Mouse (Mus musculus) MEL (cell line): ENCODE measurements around the gene Usp15. TPM values are rescaled to one million over a fixed set of nuclear protein-coding genes. Genes with fewer than 3 reads are reported as not detected.
A peak's percentile ranks its signal among the peaks of the same experiment; 100 is the strongest.

Experiments
- DNase-seq: peaks from one replicate; pipeline ENCODE4 v3.0.0; 2011; ENCODE audit warnings: low read depth, low spot score
- H3K27ac ChIP-seq: 2 replicates; pipeline ENCODE4 v1.5.1; 2012; ENCODE audit warnings: low read depth, mild to moderate bottlenecking, control low read depth, low read length, moderate library complexity; ENCODE audit not compliant: control insufficient read depth
- H3K27me3 ChIP-seq, 2 experiments: fragments of 150-350 bp in 1 of 2; sonication (generic) in 1 of 2; 2 replicates each; pipeline ENCODE4 v1.6.1; 2012; ENCODE audit warnings: low read length in 2 of 2, mild to moderate bottlenecking in 2 of 2, improper control_type of control experiment in 1 of 2, moderate library complexity in 1 of 2; ENCODE audit not compliant: insufficient read depth in 2 of 2, control insufficient read depth in 1 of 2
- H3K36me3 ChIP-seq, 2 experiments: 2 replicates each; pipeline ENCODE4 v1.6.1; 2012 to 2014; ENCODE audit warnings: low read length in 2 of 2, improper control_type of control experiment in 1 of 2, inconsistent platforms in 1 of 2, mild to moderate bottlenecking in 1 of 2; ENCODE audit not compliant: insufficient read depth in 2 of 2, control insufficient read depth in 1 of 2
- H3K4me1 ChIP-seq, 2 experiments: fragments of 150-350 bp in 1 of 2; sonication (generic) in 1 of 2; 2 replicates each; pipeline ENCODE4 v1.6.1; 2012; ENCODE audit warnings: low read length in 2 of 2, improper control_type of control experiment in 1 of 2, mild to moderate bottlenecking in 1 of 2; ENCODE audit not compliant: insufficient read depth in 2 of 2, control insufficient read depth in 1 of 2
- H3K4me3 ChIP-seq, 2 experiments: fragments of 150-350 bp in 1 of 2; sonication (generic) in 1 of 2; 2 replicates each; pipeline ENCODE4 v1.5.1; 2012; ENCODE audit warnings: low read depth in 2 of 2, low read length in 2 of 2, mild to moderate bottlenecking in 2 of 2, moderate library complexity in 2 of 2, control low read depth in 1 of 2, improper control_type of control experiment in 1 of 2; ENCODE audit not compliant: control insufficient read depth in 1 of 2, insufficient read depth in 1 of 2
- H3K79me2 ChIP-seq: 2 replicates; pipeline ENCODE4 v1.6.1; 2012; ENCODE audit warnings: mild to moderate bottlenecking, low read length, moderate library complexity; ENCODE audit not compliant: control insufficient read depth, poor library complexity, insufficient read depth
- H3K9ac ChIP-seq: 2 replicates; pipeline ENCODE4 v1.6.1; 2012; ENCODE audit warnings: low read depth, mild to moderate bottlenecking, control low read depth, low read length, moderate library complexity; ENCODE audit not compliant: control insufficient read depth, poor library complexity, severe bottlenecking
- H3K9me3 ChIP-seq: fragments of 150-350 bp; sonication (generic); replicated peaks from 2 replicates; pipeline ENCODE4 v1.6.1; 2012; ENCODE audit warnings: mild to moderate bottlenecking, low read length, improper control_type of control experiment, moderate library complexity; ENCODE audit not compliant: insufficient read depth
- CTCF ChIP-seq, 3 experiments: IDR thresholded peaks in 2 of 3; conservative IDR thresholded peaks in 1 of 3; 2 replicates each; pipeline ENCODE4 v1.5.1; 2011 to 2012; ENCODE audit warnings: low read length in 3 of 3, low read depth in 2 of 3, mild to moderate bottlenecking in 2 of 3, improper control_type of control experiment in 1 of 3, inconsistent platforms in 1 of 3, mixed read lengths in 1 of 3, moderate library complexity in 1 of 3; ENCODE audit not compliant: control insufficient read depth in 1 of 3, insufficient read depth in 1 of 3, poor library complexity in 1 of 3, severe bottlenecking in 1 of 3
- EP300 ChIP-seq, 2 experiments: IDR thresholded peaks; 2 replicates each; pipeline ENCODE4 v1.6.1; 2011; ENCODE audit warnings: improper control_type of control experiment in 2 of 2, low read length in 2 of 2, low read depth in 1 of 2, mild to moderate bottlenecking in 1 of 2
- GATA1 ChIP-seq: IDR thresholded peaks from 2 replicates; pipeline ENCODE4 v1.6.1; 2011; ENCODE audit warnings: low read depth, low read length, improper control_type of control experiment
- MXI1 ChIP-seq: IDR thresholded peaks from 2 replicates; pipeline ENCODE4 v1.6.1; 2011; ENCODE audit warnings: mild to moderate bottlenecking, low read depth, low read length, improper control_type of control experiment
- MYB ChIP-seq: IDR thresholded peaks from 2 replicates; pipeline ENCODE4 v1.6.1; 2011; ENCODE audit warnings: mild to moderate bottlenecking, low read depth, low read length, improper control_type of control experiment
- MYC ChIP-seq: IDR thresholded peaks from 2 replicates; pipeline ENCODE4 v1.6.1; 2011; ENCODE audit warnings: low read depth, mild to moderate bottlenecking, low read length, improper control_type of control experiment, moderate library complexity
- NELFE ChIP-seq: IDR thresholded peaks from 2 replicates; pipeline ENCODE4 v1.6.1; 2011; ENCODE audit warnings: low read depth, low read length, improper control_type of control experiment
- POLR2AphosphoS5 ChIP-seq: IDR thresholded peaks from 2 replicates; pipeline ENCODE4 v1.6.1; 2012; ENCODE audit warnings: low read depth, borderline replicate concordance, mild to moderate bottlenecking, inconsistent platforms, low read length, moderate library complexity, mixed read lengths
- SIN3A ChIP-seq: IDR thresholded peaks from 2 replicates; pipeline ENCODE4 v1.6.1; 2012; ENCODE audit warnings: low read length, improper control_type of control experiment, inconsistent platforms
- TAL1 ChIP-seq: IDR thresholded peaks from 2 replicates; pipeline ENCODE4 v1.6.1; 2012; ENCODE audit warnings: mild to moderate bottlenecking, inconsistent platforms, low read length, moderate library complexity, mixed read lengths
- TBP ChIP-seq: IDR thresholded peaks from 2 replicates; pipeline ENCODE4 v1.8.0; 2011; ENCODE audit warnings: low read depth, low read length, improper control_type of control experiment
- TCF12 ChIP-seq: IDR thresholded peaks from 2 replicates; pipeline ENCODE4 v1.6.1; 2014; ENCODE audit warnings: low read depth, mild to moderate bottlenecking, inconsistent platforms, low read length, improper control_type of control experiment, moderate library complexity
- USF1 ChIP-seq: IDR thresholded peaks from 2 replicates; pipeline ENCODE4 v1.6.1; 2014; ENCODE audit warnings: low read depth, mild to moderate bottlenecking, inconsistent platforms, low read length, improper control_type of control experiment, moderate library complexity
- USF2 ChIP-seq, 2 experiments: IDR thresholded peaks; 2 replicates each; pipeline ENCODE4 v1.6.1; 2011 to 2012; ENCODE audit warnings: improper control_type of control experiment in 2 of 2, low read length in 2 of 2, borderline replicate concordance in 1 of 2, inconsistent platforms in 1 of 2, low read depth in 1 of 2, mild to moderate bottlenecking in 1 of 2; ENCODE audit not compliant: insufficient read depth in 1 of 2
- ZC3H11A ChIP-seq: IDR thresholded peaks from 2 replicates; pipeline ENCODE4 v1.6.1; 2012; ENCODE audit warnings: low read depth, mild to moderate bottlenecking, inconsistent platforms, low read length, improper control_type of control experiment
- ZMIZ1 ChIP-seq: IDR thresholded peaks from 2 replicates; pipeline ENCODE4 v1.6.1; 2012; ENCODE audit warnings: low read depth, mild to moderate bottlenecking, inconsistent platforms, low read length, improper control_type of control experiment, moderate library complexity
- ZNF384 ChIP-seq: IDR thresholded peaks from 2 replicates; pipeline ENCODE4 v1.6.1; 2012; ENCODE audit warnings: low read depth, mild to moderate bottlenecking, inconsistent platforms, low read length, improper control_type of control experiment
- polyA plus RNA-seq, 2 experiments: library from polyadenylated mRNA; stranded (reverse) in 1 of 2; unstranded in 1 of 2; fragments of >175 nt in 1 of 2; fragments of >200 nt in 1 of 2; gene quantifications; 2 replicates each; pipeline versions ENCODE4 v1.2.1 to v1.2.4; 2012; ENCODE audit warnings: low replicate concordance in 2 of 2, low read depth in 1 of 2; ENCODE audit not compliant: insufficient read length in 2 of 2, insufficient read depth in 1 of 2, missing spikeins in 1 of 2
- total RNA-seq: library from RNA; depleted of rRNA; stranded (reverse); fragments of 300-350 nt; gene quantifications from 2 replicates; pipeline ENCODE4 v1.2.3, GENCODE M21; 2012

Gene Usp15
- total and polyA plus RNA-seq, 3 experiments = 98.2 to 150 (median 117) TPM

GRCm38 (mm10) chr10:123191038-123191437 is 5.8 kb downstream of the Usp15 start:
- H3K9me3 ChIP-seq = no peaks in the 10 kb centered on the region
- H3K4me1 ChIP-seq = peaks cover 15 to 24% of the 10 kb centered on the region in 2 experiments
- no peak for DNase-seq
- peaks cover 29 to 37% of the 10 kb centered on the region in 2 experiments for H3K36me3 ChIP-seq
- peaks cover 76% of the 10 kb centered on the region for H3K79me2 ChIP-seq
- TF ChIP-seq MYB (no peak), CTCF (IDR thresholded peaks at IDR 0.05 in 2 of 3, conservative IDR thresholded peaks at IDR 0.05 in 1 of 3; ENCODE audit: control insufficient read depth in 1 of 3, insufficient read depth in 1 of 3, low read depth in 2 of 3, low read length in 3 of 3, poor library complexity in 1 of 3, severe bottlenecking in 1 of 3) (peak in 2 of 3 experiments; percentile 18 to 26; a peak in 2 of 6 replicates)
- H3K27ac ChIP-seq = no peak overlapping the region
- no peaks in the 10 kb centered on the region for H3K27me3 ChIP-seq
- no peak overlapping the region for H3K4me3 ChIP-seq
- H3K9ac ChIP-seq = no peak overlapping the region

GRCm38 (mm10) chr10:123187337-123187736 is 9.5 kb downstream of the Usp15 start:
- no peaks in the 10 kb centered on the region for H3K27me3 ChIP-seq
- peaks cover 21 to 39% of the 10 kb centered on the region in 2 experiments for H3K36me3 ChIP-seq
- H3K4me1 ChIP-seq = peaks cover 22 to 26% of the 10 kb centered on the region in 2 experiments
- peaks cover 73% of the 10 kb centered on the region for H3K79me2 ChIP-seq
- no peak for DNase-seq
- H3K9me3 ChIP-seq = no peaks in the 10 kb centered on the region
- no peak overlapping the region for H3K4me3 ChIP-seq
- H3K9ac ChIP-seq = no peak overlapping the region
- no peak for TF ChIP-seq MXI1
- no peak for TF ChIP-seq CTCF (IDR thresholded peaks at IDR 0.05 in 2 of 3, conservative IDR thresholded peaks at IDR 0.05 in 1 of 3; ENCODE audit: control insufficient read depth in 1 of 3, insufficient read depth in 1 of 3, low read depth in 2 of 3, low read length in 3 of 3, poor library complexity in 1 of 3, severe bottlenecking in 1 of 3)
- TF ChIP-seq POLR2AphosphoS5 = no peak
- no peak for TF ChIP-seq ZNF384
- H3K27ac ChIP-seq = no peak overlapping the region

- Histone ChIP-seq H3K4me1 (peaks cover 19% of the 10 kb centered on the region in 2 experiments), H3K27ac (no peak overlapping the region), H3K9ac (no peak overlapping the region), H3K36me3 (peaks cover 20 to 31% of the 10 kb centered on the region in 2 experiments), H3K27me3 (no peaks in the 10 kb centered on the region), H3K79me2 (peaks cover 66% of the 10 kb centered on the region), H3K4me3 (no peak overlapping the region), H3K9me3 (no peaks in the 10 kb centered on the region)
- TF ChIP-seq GATA1 (no peak), EP300 (IDR thresholded peaks at IDR 0.05; ENCODE audit: low read depth in 1 of 2, low read length in 2 of 2) (no peak), ZC3H11A (no peak), TCF12 (no peak), SIN3A (no peak), MYC (no peak), TBP (no peak), TAL1 (no peak), USF2 (IDR thresholded peaks at IDR 0.05; ENCODE audit: borderline replicate concordance in 1 of 2, insufficient read depth in 1 of 2, low read depth in 1 of 2, low read length in 2 of 2) (no peak), ZMIZ1 (no peak), USF1 (no peak), NELFE (no peak)
- no peak for DNase-seq
These were observed 10.9 kb downstream of the Usp15 start for GRCm38 (mm10) chr10:123185907-123186306.
